In genomic region chr2:161065594-161065993, GRCm38 (mm10) we compare ENCODE assay signal across 21 mouse cellular contexts. TPM values are rescaled to one million over a fixed set of nuclear protein-coding genes. Genes with fewer than 3 reads are reported as not detected.
DNase-seq lines count a peak whose midpoint lies in the region; ATAC-seq lines count a peak whose summit lies in the region.
"Had no signal": no experiment of that assay in that cellular context is flagged by ENCODE, and none has a peak within 500 bp of the region (broad histone marks: within the 10 kb centered on the region; RNA-seq: fewer than 3 reads in every experiment).

No protein-coding gene starts in this region.

- DNase-seq in liver, embryonic 13.5 days: no peak
- DNase-seq in testis, postnatal 10 days (ENCODE audit: low spot score): no peak
- no peak for DNase-seq in right cerebral cortex, postnatal 14 days
- DNase-seq: adrenal gland, postnatal 14 days; cerebellum, adult 2 months; cerebellum, postnatal 14 days; forebrain, postnatal 0 days; gastrocnemius, postnatal 14 days; heart, adult 2 months had no signal

- no peak for ATAC-seq in megakaryocyte, adult 5-6 weeks (ENCODE audit: poor library complexity, severe bottlenecking)
- peak; percentile 79 for ATAC-seq in liver, embryonic 13.5 days (ENCODE audit: low read depth)
- ATAC-seq in megakaryocyte progenitor cell, adult 5-6 weeks (replicated peaks; ENCODE audit: poor library complexity): peak; percentile 54
- ATAC-seq: activated CD4-positive, CD25-positive, alpha-beta regulatory T cell, adult 4 months; forebrain, embryonic 13.5 days; forebrain, postnatal 0 days; Patski had no signal

- H3K4me2 ChIP-seq in liver, embryonic 13.5 days: peak overlapping the region; percentile 4; the same call in 1 of the 2 replicates
- H3K4me2 ChIP-seq: forebrain, embryonic 13.5 days; heart, embryonic 11.5 days; heart, embryonic 15.5 days; hindbrain, embryonic 14.5 days had no signal

- peaks cover 23% of the 10 kb centered on the region for H3K36me3 ChIP-seq in megakaryocyte, embryonic 14.5 days (replicated peaks; ENCODE audit: low read length)
- H3K36me3 ChIP-seq in liver, embryonic 13.5 days: peaks cover 5% of the 10 kb centered on the region; the same call in 1 of the 2 replicates
- H3K36me3 ChIP-seq: heart, embryonic 15.5 days had no signal

- no peaks in the 10 kb centered on the region for H3K27me3 ChIP-seq in megakaryocyte, embryonic 14.5 days (replicated peaks)
- H3K27me3 ChIP-seq in liver, embryonic 13.5 days: no peaks in the 10 kb centered on the region
- H3K27me3 ChIP-seq: forebrain, embryonic 13.5 days; heart, embryonic 15.5 days; Patski had no signal

- H3K4me3 ChIP-seq in megakaryocyte, embryonic 14.5 days (replicated peaks): peak overlapping the region; percentile 74
- no peak overlapping the region for H3K4me3 ChIP-seq in liver, embryonic 13.5 days (replicated peaks)
- H3K4me3 ChIP-seq: embryonic facial prominence, embryonic 10.5 days; forebrain, embryonic 13.5 days; heart, adult 2 months; heart, embryonic 15.5 days; hindbrain, embryonic 10.5 days had no signal

- H3K27ac ChIP-seq in liver, embryonic 13.5 days: peak overlapping the region; percentile 57; the same call in 1 of the 2 replicates
- H3K27ac ChIP-seq: embryonic facial prominence, embryonic 10.5 days; forebrain, embryonic 13.5 days; heart, adult 2 months; heart, embryonic 15.5 days; hindbrain, embryonic 10.5 days; hindbrain, embryonic 14.5 days had no signal

- peaks cover 63% of the 10 kb centered on the region for H3K4me1 ChIP-seq in megakaryocyte, embryonic 14.5 days
- peaks cover 26% of the 10 kb centered on the region for H3K4me1 ChIP-seq in liver, embryonic 13.5 days (replicated peaks)

- H3K9ac ChIP-seq in liver, embryonic 13.5 days: no peak overlapping the region
- H3K9ac ChIP-seq: forebrain, embryonic 13.5 days; forebrain, postnatal 0 days; heart, embryonic 15.5 days; hindbrain, embryonic 14.5 days had no signal

- 37% methylated on average over 2 of the region's 2 CpGs for WGBS in liver, embryonic 13.5 days (ENCODE audit: insufficient replicate concordance)

- peaks cover 9% of the 10 kb centered on the region for H3K9me3 ChIP-seq in megakaryocyte, embryonic 14.5 days
- H3K9me3 ChIP-seq in liver, embryonic 13.5 days (replicated peaks): no peaks in the 10 kb centered on the region
- H3K9me3 ChIP-seq: embryonic facial prominence, embryonic 10.5 days; forebrain, embryonic 13.5 days; G1E; heart, embryonic 15.5 days; hindbrain, embryonic 10.5 days had no signal

RNA-seq across cellular contexts. Expression of gene Chd6, which starts 43.3 kb away (rescaled TPM):
- polyA plus RNA-seq in megakaryocyte, embryonic 14.5 days (2012; ENCODE audit: insufficient read depth, low replicate concordance): 0.36 and 5.4 TPM in 2 replicates
- 22.7 and 24.8 TPM in 2 replicates for total RNA-seq in megakaryocyte, adult 5-6 weeks (2015)
- 21.4 and 28.5 TPM in 2 replicates for total RNA-seq in megakaryocyte, adult 5-6 weeks (2017)
- 4.5 and 5.1 TPM in 2 replicates for polyA plus RNA-seq in liver, embryonic 13.5 days (2015; fragmentation: Nextera tagmentation; extraction: Ambion mirVana)
- 27.3 and 38.9 TPM in 2 replicates for total RNA-seq in megakaryocyte progenitor cell, adult 5-6 weeks (2015)
- 24.5 and 40.9 TPM in 2 replicates for total RNA-seq in megakaryocyte progenitor cell, adult 5-6 weeks (2017)
